In the genomic region with DNA sequence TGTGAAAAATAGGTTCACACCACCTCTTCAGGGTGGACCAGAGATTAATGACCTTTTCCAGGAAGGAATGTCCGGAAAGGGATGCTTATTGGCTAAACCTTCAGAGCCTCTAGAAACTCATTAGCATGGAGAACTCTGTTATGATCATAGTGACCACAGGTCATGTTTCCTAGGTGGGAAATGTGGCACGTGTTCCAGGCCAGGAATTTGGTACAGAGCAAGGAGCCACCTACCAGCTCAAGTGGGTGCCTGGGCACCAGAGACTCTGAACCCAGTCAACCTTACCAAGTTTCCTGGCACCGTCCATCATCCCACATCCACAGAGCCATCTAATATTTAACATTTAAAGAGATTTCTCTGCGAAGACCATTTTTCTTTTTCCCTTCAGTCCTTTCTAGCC, we compare ENCODE assay signal across 28 mouse cellular contexts. TPM values are rescaled to one million over a fixed set of nuclear protein-coding genes. Genes with fewer than 3 reads are reported as not detected.
"Had no signal": no experiment of that assay in that cellular context is flagged by ENCODE, and none has a peak within 500 bp of the region (broad histone marks: within the 10 kb centered on the region; RNA-seq: fewer than 3 reads in every experiment).

No protein-coding gene starts in this region.

- H3K4me1 ChIP-seq: embryonic facial prominence, embryonic 10.5 days; forebrain, embryonic 10.5 days; forebrain, embryonic 13.5 days; forebrain, embryonic 15.5 days had no signal

- DNase-seq: cerebellum, adult 18-20 months; cerebellum, adult 2 months; cerebellum, adult 8-10 months; cerebellum, adult 9-10 months; cerebellum, adult 9-11 months; cerebellum, postnatal 10 days; cerebellum, postnatal 14 days; cerebellum, postnatal 25 days; cerebellum, postnatal 36 days; embryo, embryonic 11 days; forebrain, postnatal 0 days; gastrocnemius, adult 2 months; gastrocnemius, postnatal 10 days; gastrocnemius, postnatal 14 days; gastrocnemius, postnatal 25 days; gastrocnemius, postnatal 36 days; heart, adult 11 months had no signal

- H3K27me3 ChIP-seq: embryonic facial prominence, embryonic 12.5 days; embryonic facial prominence, embryonic 13.5 days; embryonic facial prominence, embryonic 15.5 days; forebrain, embryonic 12.5 days; forebrain, embryonic 13.5 days; forebrain, embryonic 15.5 days had no signal

- ATAC-seq: forebrain, embryonic 13.5 days; forebrain, embryonic 14.5 days; forebrain, embryonic 15.5 days; forebrain, embryonic 16.5 days; forebrain, postnatal 0 days had no signal

- H3K27ac ChIP-seq: embryonic facial prominence, embryonic 10.5 days; embryonic facial prominence, embryonic 12.5 days; embryonic facial prominence, embryonic 13.5 days; embryonic facial prominence, embryonic 15.5 days; forebrain, embryonic 10.5 days; forebrain, embryonic 12.5 days; forebrain, embryonic 13.5 days; forebrain, embryonic 15.5 days; gastrocnemius, adult 2 months had no signal

- H3K36me3 ChIP-seq: embryonic facial prominence, embryonic 10.5 days; embryonic facial prominence, embryonic 12.5 days; embryonic facial prominence, embryonic 13.5 days; embryonic facial prominence, embryonic 15.5 days; forebrain, embryonic 10.5 days; forebrain, embryonic 12.5 days; forebrain, embryonic 15.5 days had no signal

- H3K4me3 ChIP-seq: embryonic facial prominence, embryonic 10.5 days; embryonic facial prominence, embryonic 12.5 days; embryonic facial prominence, embryonic 13.5 days; embryonic facial prominence, embryonic 15.5 days; erythroblast, embryonic 14.5 days; forebrain, embryonic 10.5 days; forebrain, embryonic 12.5 days; forebrain, embryonic 13.5 days; forebrain, embryonic 15.5 days; gastrocnemius, adult 2 months had no signal

- H3K9ac ChIP-seq: embryonic facial prominence, embryonic 12.5 days; embryonic facial prominence, embryonic 13.5 days; embryonic facial prominence, embryonic 15.5 days; forebrain, embryonic 12.5 days; forebrain, embryonic 13.5 days; forebrain, embryonic 15.5 days; forebrain, postnatal 0 days had no signal

- H3K9me3 ChIP-seq: embryonic facial prominence, embryonic 10.5 days; embryonic facial prominence, embryonic 12.5 days; embryonic facial prominence, embryonic 13.5 days; embryonic facial prominence, embryonic 15.5 days; forebrain, embryonic 10.5 days; forebrain, embryonic 12.5 days; forebrain, embryonic 13.5 days; forebrain, embryonic 15.5 days had no signal

- H3K4me2 ChIP-seq: embryonic facial prominence, embryonic 12.5 days; embryonic facial prominence, embryonic 13.5 days; embryonic facial prominence, embryonic 15.5 days; forebrain, embryonic 12.5 days; forebrain, embryonic 13.5 days; forebrain, embryonic 15.5 days had no signal

RNA-seq across cellular contexts. Expression of a gene that starts 29.2 kb away (rescaled TPM):
- polyA plus RNA-seq: erythroblast, embryonic 14.5 days had no signal
